Mouse (Mus musculus): ENCODE results near the gene Pwwp2b.

Gene Pwwp2b

DNA sequence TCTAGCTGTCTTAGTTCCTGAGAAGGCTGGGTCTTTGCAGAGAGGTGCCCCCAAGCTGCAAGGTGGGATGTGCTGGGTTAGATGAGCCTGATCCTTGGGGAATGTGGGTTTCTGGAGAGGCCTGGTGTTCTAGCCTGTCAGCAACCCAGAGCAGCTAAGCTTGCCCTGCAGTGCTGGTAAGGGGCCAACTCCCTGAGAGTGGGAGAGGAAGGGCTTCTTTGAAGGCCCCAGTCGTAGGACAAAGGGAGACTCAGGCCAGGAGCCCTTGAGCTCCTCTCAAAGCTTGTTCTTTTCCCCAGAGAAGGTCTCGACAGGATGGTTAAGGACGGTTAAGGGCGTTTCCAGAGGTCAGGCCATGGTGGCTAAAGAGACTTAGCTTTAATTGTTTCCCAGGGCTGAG, 16.1 kb downstream of the Pwwp2b start:
- DNase-seq (ENCODE audit: low read depth, low spot score) = no peak

- peak; percentile 61 for DNase-seq (ENCODE audit: low read depth, low spot score)
Measured at GRCm38 (mm10) chr7:139265634-139266033, 17.4 kb downstream of the Pwwp2b start.

DNA sequence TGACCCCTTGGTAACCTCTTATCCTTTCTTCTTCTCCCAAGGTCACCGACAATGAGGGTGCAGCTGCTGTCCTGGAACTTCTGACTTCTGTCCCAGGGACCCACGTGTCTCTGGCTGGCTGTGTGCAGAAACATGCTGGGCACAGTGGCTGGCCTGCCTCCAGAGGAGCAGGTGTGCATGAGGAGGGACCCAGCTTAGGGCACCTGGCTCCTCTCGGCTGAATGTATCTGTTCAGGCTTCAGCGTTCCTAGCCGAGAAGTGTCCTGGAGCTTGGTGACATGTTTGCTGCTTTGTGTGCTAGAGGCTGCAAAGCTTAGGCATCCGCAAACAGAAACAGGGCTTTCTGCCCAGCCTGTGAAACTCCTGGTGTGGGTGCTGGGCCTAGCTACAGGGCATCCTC, 18.1 kb downstream of the Pwwp2b start:
- DNase-seq (ENCODE audit: low read depth, low spot score) = no peak

DNA sequence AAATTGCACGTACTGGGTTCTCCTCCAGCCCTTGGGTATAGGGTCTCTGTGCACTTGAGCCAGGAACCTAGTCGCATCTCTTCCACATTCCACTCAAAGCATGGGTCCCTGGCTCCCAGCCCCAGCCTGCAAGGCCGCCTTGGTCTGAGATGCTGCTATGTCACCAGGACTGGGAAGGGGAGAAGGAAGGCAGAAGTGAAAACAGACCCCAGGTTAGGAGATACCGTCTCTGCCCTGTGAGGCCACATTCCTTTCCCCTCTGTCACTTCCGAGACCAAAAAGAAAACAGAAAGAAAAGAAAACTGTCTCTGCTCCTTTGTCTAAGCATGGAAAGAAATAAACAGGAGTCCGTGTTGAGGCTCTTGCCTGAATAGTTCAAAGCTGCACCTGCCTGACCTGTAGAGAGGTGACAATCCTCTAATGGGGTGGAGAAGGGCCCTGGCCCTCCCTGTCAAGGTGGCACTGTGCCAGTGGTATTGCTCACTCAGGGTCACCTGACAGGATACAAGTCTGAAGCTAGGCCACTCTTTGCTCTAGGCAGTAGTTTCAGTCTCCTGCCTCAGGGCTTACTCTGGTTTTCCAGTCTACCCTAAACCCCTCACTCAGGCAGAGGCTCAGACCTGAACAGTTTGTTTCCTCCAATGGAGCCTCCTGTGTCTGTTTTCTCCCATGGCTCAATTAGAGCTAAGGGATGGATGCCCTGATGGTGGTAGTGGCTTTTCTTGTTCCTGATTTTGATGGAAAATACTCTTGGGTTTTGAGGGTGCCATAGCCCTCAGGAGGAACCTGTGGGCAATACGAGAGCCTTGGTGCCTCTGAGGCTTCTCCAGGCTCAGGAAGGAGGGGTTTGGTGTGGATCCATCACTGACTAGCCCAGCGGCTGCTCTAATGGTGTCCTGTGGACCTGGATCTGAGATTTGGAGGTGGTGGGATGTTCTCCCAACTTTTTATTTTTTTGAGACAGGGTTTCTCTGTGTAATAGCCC, 18.9 kb downstream of the Pwwp2b start:
- peak; percentile 58 for DNase-seq (ENCODE audit: low read depth, low spot score)

- DNase-seq (ENCODE audit: low read depth, low spot score) = no peak
Measured at GRCm38 (mm10) chr7:139270738-139271137, 22.5 kb downstream of the Pwwp2b start.

DNA sequence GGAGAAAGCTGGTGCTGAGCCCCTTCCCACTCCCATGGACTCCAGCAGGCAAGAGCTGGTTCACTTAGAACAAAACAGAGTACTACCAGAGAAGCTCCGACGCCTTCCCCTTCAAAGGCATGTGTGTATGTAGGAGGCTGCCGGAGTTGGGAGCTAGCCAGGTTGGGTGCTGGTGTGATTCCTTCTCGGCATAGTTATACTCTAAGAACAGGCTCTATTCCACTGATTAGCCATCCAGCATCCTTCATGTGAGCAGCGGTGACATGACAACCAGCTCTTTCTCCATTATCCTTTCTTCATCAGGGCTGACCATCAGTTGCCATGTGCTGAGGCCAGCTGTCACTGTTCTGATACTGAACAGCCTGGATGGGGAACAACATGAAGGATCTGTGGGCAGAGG, 23.6 kb downstream of the Pwwp2b start:
- DNase-seq (ENCODE audit: low read depth, low spot score) = no peak

DNA sequence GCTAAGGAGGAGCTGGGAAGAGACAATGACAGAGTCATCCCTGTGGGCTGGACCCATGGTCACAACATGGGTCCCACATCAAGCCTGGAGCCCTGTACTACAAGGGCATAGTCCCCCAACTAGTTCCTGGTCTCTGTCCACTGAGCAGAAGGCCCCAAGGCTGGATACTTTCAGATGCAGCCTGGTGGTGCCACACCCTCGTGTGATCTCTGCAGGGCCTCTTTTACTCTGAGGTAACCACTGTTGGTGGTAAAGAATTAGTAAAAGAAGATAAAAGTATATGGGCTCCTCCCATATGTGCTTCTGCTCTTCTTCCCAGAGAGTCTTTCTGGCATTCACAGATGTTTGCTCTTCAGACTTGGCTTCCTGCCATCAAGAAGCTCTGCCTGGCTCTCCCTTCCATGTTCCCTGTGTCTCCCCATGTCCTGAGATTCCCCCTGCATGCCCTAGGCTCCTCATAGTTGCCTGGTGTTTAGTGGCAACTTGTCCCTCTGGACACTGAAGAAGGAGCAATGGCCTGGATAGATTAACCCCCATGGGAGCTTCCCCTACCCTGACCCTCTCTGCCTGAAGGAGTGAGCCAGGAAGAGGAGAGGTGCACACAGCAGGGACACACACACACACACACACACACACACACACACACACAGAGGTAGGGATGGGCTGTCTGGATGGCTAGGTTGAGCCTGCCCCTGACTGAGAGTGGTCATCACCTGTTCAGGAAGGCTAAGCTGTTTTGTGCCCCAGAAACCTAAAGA, 24.5 kb downstream of the Pwwp2b start:
- peak; percentile 70 for DNase-seq (ENCODE audit: low read depth, low spot score)

- peak; percentile 70 for DNase-seq (ENCODE audit: low read depth, low spot score)
Measured at GRCm38 (mm10) chr7:139273397-139273719, 25.1 kb downstream of the Pwwp2b start.

GRCm38 (mm10) chr7:139275586-139275985, 27.3 kb downstream of the Pwwp2b start:
- no peak for DNase-seq (ENCODE audit: low read depth, low spot score)

DNA sequence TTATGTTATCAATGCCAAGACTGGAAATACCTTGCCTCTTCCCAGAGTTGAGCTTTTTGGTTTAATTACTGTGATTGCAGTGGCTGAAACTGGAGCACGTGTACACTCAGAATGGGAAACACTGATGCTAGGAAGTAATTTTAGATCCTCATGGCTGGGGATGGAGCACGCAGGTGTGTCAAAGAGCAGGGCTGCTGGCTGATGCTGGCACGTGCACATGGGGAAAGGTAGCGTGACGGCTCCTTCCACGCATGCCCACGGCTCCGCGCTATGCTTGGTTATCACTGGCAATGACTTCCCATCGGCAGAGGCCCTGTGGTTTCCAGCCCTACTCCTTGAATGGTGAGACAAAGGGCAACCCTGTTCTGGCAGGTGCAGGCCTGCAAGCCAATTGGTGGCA, 27.9 kb downstream of the Pwwp2b start:
- DNase-seq (ENCODE audit: low read depth, low spot score) = no peak

DNA sequence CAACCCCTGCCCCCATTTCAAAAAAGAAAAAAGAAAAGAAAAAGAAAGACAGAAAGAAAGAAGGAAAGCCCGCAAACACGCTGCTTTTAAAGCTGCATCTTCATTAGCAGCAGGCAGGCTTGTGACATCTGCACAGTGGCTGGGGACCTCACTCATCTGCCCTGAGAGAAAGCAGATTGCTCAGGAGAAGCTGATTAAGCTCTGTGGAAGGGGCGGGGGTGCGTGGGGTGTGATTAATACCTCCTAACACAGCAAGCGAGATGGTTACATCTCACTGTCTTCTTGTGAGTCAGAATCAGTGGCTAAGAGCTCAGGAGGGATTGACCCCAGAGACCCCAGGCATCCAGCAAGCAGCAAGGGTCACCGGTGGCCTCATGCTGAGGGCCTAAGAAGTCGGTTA, 29.3 kb downstream of the Pwwp2b start:
- no peak for DNase-seq (ENCODE audit: low read depth, low spot score)

- peak; percentile 61 for DNase-seq (ENCODE audit: low read depth, low spot score)
Measured at GRCm38 (mm10) chr7:139279571-139279970, 31.3 kb downstream of the Pwwp2b start.

DNA sequence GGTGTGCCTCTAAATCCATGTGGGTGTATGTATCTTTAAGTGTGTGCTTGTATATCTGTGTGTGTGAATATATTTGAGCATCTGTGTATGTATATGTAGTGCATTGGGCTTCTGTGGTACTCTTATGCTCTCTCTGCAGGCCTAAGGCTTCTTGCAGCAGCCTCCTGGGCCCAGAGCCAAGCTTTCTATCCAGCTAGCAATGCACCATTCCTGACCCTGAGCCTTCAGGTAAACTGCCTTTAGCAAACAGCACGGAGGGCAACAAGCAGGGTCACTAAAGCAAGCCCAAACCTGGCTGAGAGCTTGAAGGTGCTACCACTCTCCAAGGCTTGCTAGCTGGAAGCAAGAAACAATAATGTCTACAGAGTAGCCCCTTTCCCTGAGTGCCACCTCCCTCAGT, 31.8 kb downstream of the Pwwp2b start:
- peak; percentile 42 for DNase-seq (ENCODE audit: low read depth, low spot score)

DNA sequence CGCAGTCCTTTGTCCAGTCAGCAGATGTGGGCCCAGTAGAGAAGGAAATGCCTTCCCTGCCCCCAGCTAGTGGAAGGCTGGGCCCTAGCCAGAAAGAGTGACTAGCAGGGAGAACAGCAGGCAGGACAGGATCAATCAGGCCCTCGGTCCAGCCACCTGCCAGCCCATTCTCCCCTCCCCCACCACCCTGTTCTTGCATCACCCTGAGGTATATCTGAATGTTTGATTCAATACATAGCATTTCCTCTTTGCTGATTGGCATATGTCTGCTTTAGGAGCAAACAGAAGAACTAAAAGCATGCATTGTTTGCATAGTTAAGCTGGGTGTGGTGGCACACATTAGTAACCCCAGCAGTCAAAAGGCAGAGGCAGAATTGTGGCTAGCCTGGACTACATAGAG, 32.9 kb downstream of the Pwwp2b start:
- DNase-seq (ENCODE audit: low read depth, low spot score) = peak; percentile 58

DNA sequence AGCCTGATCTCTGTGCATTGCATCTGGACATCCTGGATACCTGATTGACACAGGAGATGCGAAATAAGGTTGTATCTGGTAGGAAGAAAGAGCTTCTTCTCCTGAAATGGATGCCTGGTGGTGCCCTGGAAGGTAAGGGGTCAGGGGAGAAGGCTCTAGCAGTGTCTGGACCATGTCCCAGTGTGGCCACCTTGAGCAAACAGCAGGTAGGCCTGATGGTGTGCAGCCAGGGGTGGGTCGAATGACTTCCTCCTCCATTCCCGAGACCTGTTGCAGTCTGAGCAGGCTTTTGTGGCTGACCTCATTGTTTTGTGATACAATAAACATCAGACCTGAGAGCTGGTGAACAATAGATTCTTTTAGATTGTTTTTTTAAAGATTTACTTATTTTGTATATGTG, 33.8 kb downstream of the Pwwp2b start:
- DNase-seq (ENCODE audit: low read depth, low spot score) = no peak

GRCm38 (mm10) chr7:139285295-139285943, 37.1 kb downstream of the Pwwp2b start:
- peak; percentile 74 for DNase-seq (ENCODE audit: low read depth, low spot score)

- DNase-seq (ENCODE audit: low read depth, low spot score) = no peak
Measured at GRCm38 (mm10) chr7:139288540-139288939, 40.3 kb downstream of the Pwwp2b start.

DNA sequence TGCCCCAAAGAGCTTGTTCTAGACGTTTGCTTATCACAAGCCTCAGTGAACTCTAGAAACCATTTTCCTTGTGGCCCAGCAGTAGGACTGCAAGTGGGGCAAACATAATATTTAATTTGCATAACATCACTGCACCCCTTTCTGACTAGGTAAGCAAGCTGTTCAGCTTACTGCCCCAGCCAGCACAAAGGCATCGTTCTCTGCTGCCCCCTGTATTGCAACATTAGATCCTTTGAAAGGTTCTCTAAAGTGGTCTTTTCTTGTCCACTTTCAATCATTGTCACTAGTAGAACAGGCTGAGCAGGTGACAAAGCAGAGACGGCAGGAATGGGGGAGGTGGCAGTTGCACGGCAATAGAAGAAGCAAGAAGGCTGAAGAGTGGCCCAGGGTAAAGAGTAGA, 45.1 kb downstream of the Pwwp2b start:
- no peak for DNase-seq (ENCODE audit: low read depth, low spot score)

DNA sequence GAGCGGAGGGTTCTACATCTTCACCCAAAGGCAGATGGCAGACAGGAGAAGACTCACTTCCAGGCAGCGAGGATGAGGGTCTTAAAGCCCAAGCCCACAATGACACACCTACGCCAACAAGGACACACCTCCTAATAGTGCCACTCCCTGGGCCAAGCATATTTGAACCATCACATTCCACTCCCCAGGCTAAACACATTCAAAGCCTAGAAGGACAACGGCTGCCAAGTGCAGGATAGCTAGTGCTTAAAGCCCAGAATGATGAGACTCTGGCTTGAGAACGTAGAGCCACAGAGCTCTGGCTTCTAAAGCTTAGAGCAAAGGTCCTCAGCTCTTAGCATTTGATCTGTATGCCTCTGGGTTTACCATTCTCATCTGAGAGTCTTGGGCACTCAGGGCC, 45.8 kb downstream of the Pwwp2b start:
- no peak for DNase-seq (ENCODE audit: low read depth, low spot score)

DNA sequence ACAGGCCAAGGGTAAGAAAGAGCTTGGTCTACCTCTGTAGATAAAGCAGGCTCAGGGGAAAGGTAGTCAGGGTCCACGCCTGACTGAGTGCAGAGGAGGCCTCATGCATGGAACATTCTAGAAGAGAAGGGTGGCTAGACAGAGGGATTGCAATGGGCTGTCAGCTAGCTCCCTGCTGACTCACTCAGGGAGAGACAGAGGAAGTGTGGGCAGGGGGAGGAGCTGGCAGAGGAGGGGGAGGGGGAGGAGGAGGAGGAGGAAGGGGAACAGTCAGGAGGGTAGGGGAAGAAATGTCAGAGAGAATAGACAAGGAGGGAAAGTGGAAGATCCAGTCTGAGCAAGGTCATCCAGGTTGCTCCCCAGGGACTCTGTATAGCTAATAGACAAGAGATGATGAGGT, 47.4 kb downstream of the Pwwp2b start:
- DNase-seq (ENCODE audit: low read depth, low spot score) = peak; percentile 52

- no peak for DNase-seq (ENCODE audit: low read depth, low spot score)
Measured at GRCm38 (mm10) chr7:139296552-139297100, 48.3 kb downstream of the Pwwp2b start.

GRCm38 (mm10) chr7:139298446-139298845, 50.2 kb downstream of the Pwwp2b start:
- peak; percentile 76 for DNase-seq (ENCODE audit: low read depth, low spot score)

All from 3T3-L1 (cell line).